Mouse (Mus musculus) lung, embryonic 15.5 days (tissue): ENCODE data around the gene Nos1. TPM values are rescaled to one million over a fixed set of nuclear protein-coding genes. Genes with fewer than 3 reads are reported as not detected.

Source experiments
- ATAC-seq: fragments of 200-750 bp; cut with Nextera tagmentation; 2 replicates; pipeline ENCODE4 v1.8.0; 2017; ENCODE audit warnings: moderate number of reproducible peaks, borderline replicate concordance; ENCODE audit not compliant: low FRiP score, low TSS enrichment; ENCODE audit errors: extremely low read depth
- H3K27ac ChIP-seq: fragments of 300-500 bp; sonication (generic); 2 replicates; pipeline ENCODE4 v1.5.1; 2015; ENCODE audit warnings: moderate library complexity, mild to moderate bottlenecking, inconsistent platforms
- H3K27me3 ChIP-seq: fragments of 300-500 bp; sonication (generic); 2 replicates; pipeline ENCODE4 v1.6.1; 2015; ENCODE audit warnings: inconsistent platforms
- H3K36me3 ChIP-seq: fragments of 300-500 bp; sonication (generic); 2 replicates; pipeline ENCODE4 v1.6.1; 2015; ENCODE audit warnings: inconsistent platforms
- H3K4me1 ChIP-seq: fragments of 300-500 bp; sonication (generic); 2 replicates; pipeline ENCODE4 v1.6.1; 2015; ENCODE audit warnings: inconsistent platforms
- H3K4me2 ChIP-seq: fragments of 300-500 bp; sonication (generic); 2 replicates; pipeline ENCODE4 v1.6.1; 2015; ENCODE audit warnings: inconsistent platforms, mild to moderate bottlenecking, moderate library complexity
- H3K4me3 ChIP-seq: fragments of 300-500 bp; sonication (generic); 2 replicates; pipeline ENCODE4 v1.5.1; 2015; ENCODE audit warnings: mild to moderate bottlenecking, inconsistent platforms
- H3K9ac ChIP-seq: fragments of 300-500 bp; sonication (generic); 2 replicates; pipeline ENCODE4 v1.6.1; 2015; ENCODE audit warnings: inconsistent platforms
- H3K9me3 ChIP-seq: fragments of 300-500 bp; sonication (generic); 2 replicates; pipeline ENCODE4 v1.6.1; 2016; ENCODE audit warnings: inconsistent platforms
- WGBS: fragments of 180-500 bp; shearing (Covaris S2); methylation state at CpG from one replicate; pipeline ENCODE4 v1.1.7; 2015; 5-methylcytosine and 5-hydroxymethylcytosine counted together
- polyA plus RNA-seq: library from polyadenylated mRNA; unstranded; fragments of >200 nt; fragmentation: Nextera tagmentation; extraction: Ambion mirVana; gene quantifications from 2 replicates; pipeline ENCODE4 v1.2.1, GENCODE M21; 2015

Nos1 gene
- polyA plus RNA-seq, 1 experiment from 2014 or later, result 0.11 TPM

DNA sequence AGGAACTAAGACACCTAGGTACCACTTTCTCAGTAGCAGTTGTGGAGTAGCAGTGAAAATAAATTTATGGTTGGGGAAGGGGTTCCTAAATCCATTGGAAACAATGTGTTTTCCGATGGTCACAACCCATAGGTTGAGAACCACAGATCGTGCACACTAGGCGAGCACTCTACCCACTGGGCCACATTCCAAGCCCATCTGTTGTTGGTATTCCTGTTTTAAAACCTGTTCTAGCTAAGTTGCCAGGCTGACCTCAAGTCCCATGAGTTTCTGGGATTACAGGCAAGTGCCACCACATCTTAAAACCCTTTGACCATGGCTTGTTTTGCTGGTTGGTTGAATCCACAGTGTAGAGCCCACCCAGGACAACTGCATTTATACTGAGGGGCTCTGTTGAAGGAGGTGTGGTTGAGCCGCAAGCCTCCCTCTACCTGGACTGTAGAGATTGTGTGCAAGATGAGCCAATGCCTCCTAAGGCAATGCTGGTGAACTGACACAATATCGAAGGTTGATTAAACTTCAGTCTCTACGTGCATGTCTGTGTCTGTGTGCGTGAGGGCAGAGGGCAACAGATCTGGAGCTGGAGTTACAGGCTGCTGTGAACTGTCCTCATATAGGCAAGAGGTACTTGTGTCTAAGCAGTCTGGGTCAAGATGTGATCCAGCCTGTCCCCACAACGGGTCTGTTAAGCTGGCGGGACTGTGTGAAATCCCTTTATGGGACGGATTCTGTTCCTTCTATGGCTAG lies 189.0 kb downstream of the Nos1 start:
- H3K36me3 ChIP-seq, result no peaks in the 10 kb centered on the region
- no peak for ATAC-seq
- H3K9me3 ChIP-seq, result no peaks in the 10 kb centered on the region
- no peak overlapping the region for H3K9ac ChIP-seq
- no peak overlapping the region for H3K27ac ChIP-seq
- no peak overlapping the region for H3K4me3 ChIP-seq
- no peaks in the 10 kb centered on the region; the same call in 1 of the 2 replicates for H3K27me3 ChIP-seq
- 84% methylated on average over 10 of the region's 10 CpGs for WGBS
- no peak overlapping the region for H3K4me2 ChIP-seq
- H3K4me1 ChIP-seq, result peaks cover 15% of the 10 kb centered on the region

DNA sequence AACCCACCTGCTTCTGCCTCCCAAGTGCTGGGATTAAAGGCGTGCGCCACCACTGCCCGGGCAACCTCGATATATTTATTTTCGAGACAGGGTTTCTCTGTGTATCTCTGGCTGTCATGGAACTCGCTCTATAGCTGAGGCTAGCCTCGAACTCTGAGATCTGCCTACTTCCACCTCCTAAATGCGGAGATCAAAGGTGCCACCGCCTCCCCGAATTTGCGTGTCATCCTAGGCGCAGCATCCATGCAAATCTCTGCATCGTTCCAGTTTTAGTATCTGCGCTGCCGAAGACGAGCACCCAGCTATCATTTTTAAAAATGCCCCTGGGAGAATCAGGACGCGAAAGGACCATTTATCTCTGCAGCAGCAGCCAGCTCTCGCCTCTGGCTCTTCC lies 195.4 kb downstream of the Nos1 start:
- Histone ChIP-seq H3K9ac (peak overlapping the region; percentile 90), H3K4me2 (peak overlapping the region; percentile 90), H3K27ac (no peak overlapping the region), H3K4me1 (peaks cover 26% of the 10 kb centered on the region), H3K27me3 (no peaks in the 10 kb centered on the region), H3K36me3 (peaks cover 13% of the 10 kb centered on the region), H3K9me3 (no peaks in the 10 kb centered on the region), H3K4me3 (peak overlapping the region; percentile 100)
- no peak for ATAC-seq
- WGBS, result 21% methylated on average over 19 of the region's 19 CpGs

DNA sequence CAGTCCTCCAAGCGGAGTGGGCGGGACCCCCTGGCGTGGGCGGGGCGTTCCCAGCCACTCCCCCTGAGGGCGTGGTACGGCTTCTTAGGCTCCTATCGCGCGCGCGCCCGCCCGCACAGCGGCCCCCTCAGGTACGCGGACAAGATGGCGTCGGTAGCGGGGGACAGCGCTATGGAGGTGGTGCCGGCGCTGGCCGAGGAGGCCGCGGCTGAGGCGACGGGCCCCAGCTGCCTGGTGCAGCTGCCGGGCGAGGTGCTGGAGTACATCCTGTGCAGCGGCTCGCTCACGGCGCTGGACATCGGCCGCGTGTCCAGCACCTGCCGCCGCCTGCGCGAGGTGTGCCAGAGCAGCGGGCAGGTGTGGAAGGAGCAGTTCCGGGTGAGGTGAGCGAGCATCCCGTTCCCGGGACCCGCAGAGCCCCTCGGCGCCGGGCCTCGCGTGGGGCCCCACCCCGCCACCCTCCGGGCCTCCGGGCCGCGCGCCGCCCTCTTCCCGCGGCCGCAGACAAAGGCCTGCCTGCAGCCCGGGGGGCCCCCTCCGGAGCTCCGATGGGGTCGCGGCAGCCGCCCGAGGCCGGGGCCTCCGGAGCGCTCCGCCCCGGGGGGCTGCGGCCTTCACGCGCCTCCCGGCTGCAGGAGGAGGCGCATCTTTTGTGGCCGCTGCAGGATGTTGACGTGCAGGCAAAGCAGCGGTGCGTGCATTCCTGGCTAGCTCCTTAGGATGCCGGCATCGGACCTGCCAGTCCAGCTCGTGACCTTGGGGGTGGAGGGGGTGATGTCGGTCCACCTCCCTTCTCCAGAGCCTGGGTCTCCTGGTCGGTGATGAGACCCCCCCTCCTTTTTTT lies 196.0 kb downstream of the Nos1 start, which contains the start of gene Fbxo21:
Gene Fbxo21 (plus strand): TSS at position 74 of the 844 bp plus-strand sequence.
- peak within 1 kb of the TSS; percentile 79 for H3K27ac ChIP-seq
- H3K27me3 ChIP-seq, result no peaks in the 10 kb centered on the region
- peaks cover 15% of the 10 kb centered on the region for H3K36me3 ChIP-seq
- peaks cover 26% of the 10 kb centered on the region for H3K4me1 ChIP-seq
- peak within 1 kb of the TSS; percentile 100 for H3K4me3 ChIP-seq
- H3K4me2 ChIP-seq, result peak within 1 kb of the TSS; percentile 90
- H3K9ac ChIP-seq, result peak within 1 kb of the TSS; percentile 90
- WGBS, result 2% methylated on average over 77 of the region's 88 CpGs
- ATAC-seq, result peak; percentile 94
- no peaks in the 10 kb centered on the region for H3K9me3 ChIP-seq

DNA sequence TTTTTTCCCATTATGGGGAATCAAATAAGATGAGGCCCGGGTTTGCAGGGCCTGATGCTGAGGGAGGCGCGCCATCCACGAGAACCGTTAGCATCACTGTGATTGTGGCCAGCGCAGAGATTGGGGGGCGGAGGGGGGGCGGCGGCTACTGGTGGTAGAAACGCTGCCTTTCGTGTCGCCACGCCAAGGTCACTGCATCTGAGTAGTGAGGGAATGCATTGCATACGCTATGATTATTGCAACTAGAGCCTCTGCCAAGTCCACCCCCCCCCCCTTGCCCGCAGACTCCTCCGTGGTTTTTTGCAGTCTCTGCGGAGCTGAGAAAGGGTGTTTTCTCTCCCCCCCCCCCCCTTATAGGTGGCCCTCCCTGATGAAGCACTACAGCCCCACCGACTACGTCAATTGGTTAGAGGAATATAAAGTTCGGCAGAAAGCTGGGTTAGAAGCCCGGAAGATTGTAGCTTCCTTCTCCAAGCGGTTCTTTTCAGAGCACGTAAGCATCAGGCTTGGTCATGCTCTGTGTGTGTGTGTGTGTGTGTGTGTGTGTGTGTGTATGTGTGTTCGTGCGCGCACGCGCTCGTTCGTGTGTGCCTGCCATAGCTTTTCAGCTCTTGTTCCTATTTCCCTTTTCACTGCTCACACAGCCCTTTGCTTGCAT lies 196.8 kb downstream of the Nos1 start:
- H3K9me3 ChIP-seq, result no peaks in the 10 kb centered on the region
- H3K4me2 ChIP-seq, result peak overlapping the region; percentile 90
- WGBS, result 5% methylated on average over 30 of the region's 30 CpGs
- peak overlapping the region; percentile 90 for H3K9ac ChIP-seq
- no peak overlapping the region for H3K27ac ChIP-seq
- H3K27me3 ChIP-seq, result no peaks in the 10 kb centered on the region
- peak overlapping the region; percentile 100 for H3K4me3 ChIP-seq
- peaks cover 26% of the 10 kb centered on the region for H3K4me1 ChIP-seq
- H3K36me3 ChIP-seq, result peaks cover 19% of the 10 kb centered on the region
- no peak for ATAC-seq

DNA sequence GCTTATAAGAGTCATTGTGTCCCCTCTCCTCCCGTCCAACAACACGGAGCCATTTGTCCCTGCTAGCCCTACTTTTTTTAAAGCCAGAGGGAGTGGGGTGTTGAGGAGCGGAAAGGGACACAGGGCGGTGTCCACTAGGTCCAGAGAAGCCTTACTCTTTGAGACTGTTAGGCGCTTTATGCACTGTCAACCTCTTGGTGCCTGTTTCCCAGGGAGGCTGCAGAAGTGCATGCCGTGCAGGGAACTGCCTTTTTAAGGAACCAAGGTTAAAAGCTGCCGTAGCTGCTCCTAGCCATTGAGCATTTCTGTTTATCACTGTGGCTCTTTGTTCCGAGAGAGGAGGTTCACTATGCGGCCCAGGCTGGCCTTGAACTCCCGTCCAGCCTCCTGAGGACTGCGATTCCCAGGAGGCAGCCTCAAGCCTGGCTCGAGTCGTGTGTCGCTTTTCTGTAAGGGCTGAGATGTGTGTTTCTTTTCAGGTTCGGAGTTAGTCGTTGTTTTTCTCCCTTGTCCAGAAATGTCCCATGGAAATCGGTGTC lies 197.4 kb downstream of the Nos1 start:
- H3K4me2 ChIP-seq, result peak overlapping the region; percentile 90
- peaks cover 25% of the 10 kb centered on the region for H3K36me3 ChIP-seq
- H3K4me3 ChIP-seq, result peak overlapping the region; percentile 100
- no peak overlapping the region for H3K27ac ChIP-seq
- H3K27me3 ChIP-seq, result no peaks in the 10 kb centered on the region
- H3K4me1 ChIP-seq, result peaks cover 26% of the 10 kb centered on the region
- peak overlapping the region; percentile 14; the same call in 1 of the 2 replicates for H3K9ac ChIP-seq
- ATAC-seq, result no peak
- H3K9me3 ChIP-seq, result no peaks in the 10 kb centered on the region
- 58% methylated on average over 17 of the region's 17 CpGs for WGBS

DNA sequence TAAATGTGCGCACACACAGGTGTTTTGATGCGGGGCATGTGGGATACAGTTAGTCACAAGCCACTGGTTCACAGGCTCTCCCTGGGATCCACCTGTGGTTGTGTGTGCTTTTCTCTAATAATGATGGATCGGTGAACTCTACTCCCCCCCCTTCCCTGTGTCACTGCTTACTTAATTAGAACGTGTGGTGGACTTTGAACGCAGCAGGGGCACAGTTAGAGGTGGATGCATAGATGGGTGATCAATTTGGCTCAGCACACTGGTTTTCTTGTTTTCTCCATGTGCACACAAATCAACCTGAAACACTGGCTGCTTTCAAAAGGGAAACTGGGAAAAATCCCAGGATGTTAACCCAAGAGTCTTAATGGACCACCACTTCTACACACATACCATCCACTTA lies 198.2 kb downstream of the Nos1 start:
- no peak for ATAC-seq
- Histone ChIP-seq H3K36me3 (peaks cover 33% of the 10 kb centered on the region), H3K4me1 (peaks cover 26% of the 10 kb centered on the region), H3K4me3 (no peak overlapping the region), H3K4me2 (no peak overlapping the region), H3K9ac (no peak overlapping the region), H3K27ac (no peak overlapping the region), H3K9me3 (no peaks in the 10 kb centered on the region), H3K27me3 (no peaks in the 10 kb centered on the region)
- whole genome bisulfite sequencing, result 89% methylated on average over 5 of the region's 5 CpGs

DNA sequence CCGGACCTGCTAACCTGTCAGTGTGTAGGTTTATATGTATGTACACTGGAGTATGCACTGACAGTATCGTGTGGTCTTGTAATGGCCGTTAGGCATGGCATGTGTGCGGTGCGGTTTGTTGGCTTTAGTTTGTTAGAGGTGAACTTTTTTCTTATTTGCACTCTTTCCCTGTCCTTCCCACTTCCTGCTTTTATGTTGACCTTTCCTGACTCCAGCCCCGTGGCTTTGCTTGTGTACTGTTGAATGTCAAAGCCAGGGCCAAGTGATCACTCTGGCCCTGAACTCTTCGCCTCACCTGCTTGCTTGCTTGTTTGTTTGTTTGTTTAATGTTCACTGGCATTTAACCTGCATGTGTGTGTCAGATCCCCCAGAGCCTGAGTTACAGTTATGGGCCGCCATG lies 200.1 kb downstream of the Nos1 start:
- Histone ChIP-seq H3K9ac (no peak overlapping the region), H3K9me3 (no peaks in the 10 kb centered on the region), H3K4me1 (peaks cover 26% of the 10 kb centered on the region), H3K27me3 (no peaks in the 10 kb centered on the region), H3K27ac (no peak overlapping the region), H3K36me3 (peaks cover 37% of the 10 kb centered on the region), H3K4me2 (no peak overlapping the region), H3K4me3 (no peak overlapping the region)
- no peak for ATAC-seq
- WGBS, result 68% methylated on average over 8 of the region's 8 CpGs

DNA sequence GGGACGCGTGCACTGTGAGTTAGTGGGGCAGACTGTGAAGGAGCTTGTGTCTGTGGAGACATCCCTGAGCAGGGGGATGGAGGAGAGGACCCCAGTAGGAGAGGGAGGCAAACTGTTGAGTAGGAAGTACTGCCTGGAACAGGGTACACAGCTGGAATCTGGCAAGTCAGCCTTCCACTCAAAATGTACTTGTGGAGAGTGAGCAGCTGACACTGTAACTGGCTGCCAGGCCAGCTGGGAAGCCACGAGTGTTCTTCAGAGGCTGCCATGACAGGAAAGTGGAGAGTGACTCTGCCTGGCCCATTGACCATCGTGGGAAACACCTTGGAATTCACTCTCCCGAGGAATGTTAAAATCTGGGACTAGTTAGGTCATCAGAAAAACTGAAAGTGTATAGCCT lies 201.1 kb downstream of the Nos1 start:
- 68% methylated on average over 5 of the region's 5 CpGs for WGBS
- Histone ChIP-seq H3K27me3 (no peaks in the 10 kb centered on the region), H3K27ac (no peak overlapping the region), H3K9me3 (no peaks in the 10 kb centered on the region), H3K36me3 (peaks cover 47% of the 10 kb centered on the region), H3K4me3 (no peak overlapping the region), H3K4me1 (peaks cover 22% of the 10 kb centered on the region), H3K9ac (no peak overlapping the region), H3K4me2 (no peak overlapping the region)
- ATAC-seq, result no peak

DNA sequence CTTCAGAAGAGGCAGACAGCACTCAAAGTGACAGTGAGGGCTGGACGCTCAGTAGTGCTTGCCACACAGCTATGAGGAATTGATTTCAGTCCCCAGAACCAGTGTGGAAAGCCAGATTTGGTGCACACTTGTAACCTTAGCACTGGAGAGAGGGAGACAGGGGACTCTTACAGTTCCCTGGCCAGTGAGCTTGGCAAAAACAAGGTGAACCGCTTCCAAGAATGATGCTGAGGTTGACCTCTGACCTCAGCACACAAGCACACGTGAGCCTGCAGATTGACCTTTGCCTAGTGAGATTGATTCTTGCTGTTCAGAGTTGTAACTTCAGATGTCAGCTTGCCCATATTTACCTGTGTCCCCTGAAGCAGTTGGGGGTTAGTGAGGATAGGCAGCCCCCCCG lies 205.5 kb downstream of the Nos1 start:
- Histone ChIP-seq H3K4me2 (no peak overlapping the region), H3K4me1 (no peaks in the 10 kb centered on the region), H3K4me3 (no peak overlapping the region), H3K27me3 (no peaks in the 10 kb centered on the region), H3K36me3 (peaks cover 68% of the 10 kb centered on the region), H3K27ac (no peak overlapping the region), H3K9me3 (no peaks in the 10 kb centered on the region), H3K9ac (no peak overlapping the region)
- 48% methylated on average over 4 of the region's 4 CpGs for WGBS
- no peak for ATAC-seq

DNA sequence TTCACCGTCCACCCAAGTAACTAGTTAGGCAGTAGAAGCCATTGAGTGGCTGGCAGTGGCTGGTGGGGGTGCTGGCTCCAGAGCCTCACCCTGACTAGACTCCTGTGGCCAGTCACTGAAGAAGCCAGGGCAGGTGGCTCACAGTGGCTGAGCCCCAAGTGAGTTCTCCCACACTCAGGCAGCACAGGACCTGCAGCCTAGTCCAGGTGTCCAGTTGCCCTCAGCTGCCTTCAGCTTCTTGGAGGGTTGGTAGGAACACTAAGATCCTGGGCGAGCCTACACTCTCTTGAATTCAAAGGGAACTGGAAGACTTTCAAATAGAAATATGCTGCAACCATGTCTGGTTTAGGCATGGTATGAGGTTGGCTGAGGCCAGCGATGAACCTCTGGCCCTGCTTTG lies 207.1 kb downstream of the Nos1 start:
- ATAC-seq, result no peak
- Histone ChIP-seq H3K36me3 (peaks cover 76% of the 10 kb centered on the region), H3K4me2 (no peak overlapping the region), H3K9me3 (no peaks in the 10 kb centered on the region), H3K4me3 (no peak overlapping the region), H3K9ac (no peak overlapping the region), H3K27ac (no peak overlapping the region), H3K4me1 (no peaks in the 10 kb centered on the region), H3K27me3 (no peaks in the 10 kb centered on the region)
- 81% methylated on average over 3 of the region's 3 CpGs for WGBS

DNA sequence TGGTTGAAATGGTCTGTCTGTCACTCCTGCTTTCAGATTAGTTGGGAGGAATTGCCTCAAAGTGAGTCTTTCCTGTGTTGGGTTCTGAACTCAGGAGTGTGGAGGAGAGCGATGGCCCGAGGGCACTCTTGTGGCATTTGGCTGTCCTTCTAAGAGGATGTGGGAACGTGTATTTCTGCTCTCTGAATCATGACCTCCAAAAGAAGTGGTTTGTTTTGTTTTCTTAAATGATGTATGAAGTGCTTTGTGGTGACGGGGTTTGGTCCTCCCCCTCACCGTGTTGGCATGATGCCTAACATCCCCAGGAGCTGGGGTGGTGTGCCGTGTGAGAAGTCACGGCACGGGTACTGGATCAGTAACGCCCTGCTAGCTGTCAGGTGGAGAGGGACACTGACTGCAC lies 207.5 kb downstream of the Nos1 start:
- peaks cover 76% of the 10 kb centered on the region for H3K36me3 ChIP-seq
- H3K9ac ChIP-seq, result no peak overlapping the region
- no peaks in the 10 kb centered on the region for H3K9me3 ChIP-seq
- H3K4me1 ChIP-seq, result no peaks in the 10 kb centered on the region
- no peak overlapping the region for H3K27ac ChIP-seq
- no peaks in the 10 kb centered on the region for H3K27me3 ChIP-seq
- no peak overlapping the region for H3K4me2 ChIP-seq
- 46% methylated on average over 9 of the region's 9 CpGs for WGBS
- H3K4me3 ChIP-seq, result no peak overlapping the region
- ATAC-seq, result no peak
